Mouse (Mus musculus): ENCODE measurements at regions not wholly inside any gene's neighbourhood (a gene's known extent, or its start where the extent isn't known, plus 50 kb on each side); places are given as distances from the start of the nearest gene placed in this dataset.
"Not testable (repeated sequence)": the region's sequence is repeated elsewhere in the genome, so short reads cannot be mapped to it uniquely, and the experiment has no call there.

DNA sequence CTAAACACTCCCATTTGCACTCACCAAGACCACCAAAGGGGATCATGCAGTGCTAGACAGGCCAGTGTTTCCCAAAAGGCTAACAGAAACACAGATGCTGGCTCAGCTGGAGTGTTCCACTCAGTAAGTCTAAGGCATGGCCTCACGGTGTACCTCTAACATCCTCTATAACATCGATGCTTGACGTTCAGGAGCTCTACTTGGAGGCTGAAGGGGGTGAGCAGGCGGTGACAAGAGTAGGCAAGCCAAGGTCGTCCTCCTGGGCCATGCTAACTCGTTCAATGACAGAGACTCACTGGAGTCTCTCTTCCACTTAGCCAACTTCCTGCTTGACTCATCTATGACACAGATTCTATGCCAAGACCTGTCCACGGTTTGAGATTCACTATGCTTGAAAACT, 105.9 kb upstream of the Fhl2 start:
- DNase-seq (ENCODE audit: low spot score in 2 of 2): no peak

DNA sequence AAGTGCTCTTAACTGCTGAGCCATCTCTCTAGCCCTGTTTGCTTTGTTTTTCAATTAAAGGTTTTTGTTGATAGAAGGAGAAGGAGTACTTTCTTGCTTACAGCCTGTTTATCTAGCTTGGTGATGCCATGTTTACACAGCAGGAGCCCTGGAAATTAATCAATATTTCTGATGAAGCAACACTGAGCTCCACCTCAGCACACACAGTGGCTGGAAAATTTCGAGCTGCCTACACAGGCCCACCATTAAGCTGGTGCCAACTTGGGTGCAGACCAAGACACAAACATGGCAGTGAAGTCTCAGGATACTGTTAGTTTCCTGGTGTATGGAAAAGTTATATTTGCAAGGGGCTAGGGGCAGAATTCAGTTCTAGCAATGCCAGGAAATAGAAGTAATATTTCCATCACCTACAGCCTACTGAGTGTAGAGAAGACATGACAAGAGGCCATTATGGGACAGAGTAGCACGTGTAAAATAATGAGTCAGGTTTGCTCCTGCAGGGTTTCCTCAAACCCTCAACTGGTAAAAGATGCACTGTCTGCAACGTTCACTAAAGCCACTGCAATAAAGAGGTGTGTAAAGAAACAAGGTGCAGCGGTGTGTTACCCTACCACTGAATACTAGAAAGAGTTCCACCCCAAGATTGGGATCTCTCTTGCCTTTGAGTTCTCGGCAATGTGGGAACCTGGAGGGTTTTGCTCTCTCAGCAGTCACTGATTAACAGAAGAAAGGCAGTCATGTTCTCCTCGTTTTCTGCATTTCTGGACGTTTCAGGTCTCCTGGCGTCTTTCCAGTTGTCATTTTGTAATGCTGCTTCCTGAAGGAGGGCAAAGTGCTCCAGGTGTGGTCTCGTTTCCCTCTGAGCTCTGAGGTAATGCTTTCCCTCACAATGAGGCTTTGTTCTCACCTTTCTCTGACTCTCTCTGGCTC, 108.8 kb upstream of the Fhl2 start:
- no peak for DNase-seq (ENCODE audit: low spot score in 2 of 2)

DNA sequence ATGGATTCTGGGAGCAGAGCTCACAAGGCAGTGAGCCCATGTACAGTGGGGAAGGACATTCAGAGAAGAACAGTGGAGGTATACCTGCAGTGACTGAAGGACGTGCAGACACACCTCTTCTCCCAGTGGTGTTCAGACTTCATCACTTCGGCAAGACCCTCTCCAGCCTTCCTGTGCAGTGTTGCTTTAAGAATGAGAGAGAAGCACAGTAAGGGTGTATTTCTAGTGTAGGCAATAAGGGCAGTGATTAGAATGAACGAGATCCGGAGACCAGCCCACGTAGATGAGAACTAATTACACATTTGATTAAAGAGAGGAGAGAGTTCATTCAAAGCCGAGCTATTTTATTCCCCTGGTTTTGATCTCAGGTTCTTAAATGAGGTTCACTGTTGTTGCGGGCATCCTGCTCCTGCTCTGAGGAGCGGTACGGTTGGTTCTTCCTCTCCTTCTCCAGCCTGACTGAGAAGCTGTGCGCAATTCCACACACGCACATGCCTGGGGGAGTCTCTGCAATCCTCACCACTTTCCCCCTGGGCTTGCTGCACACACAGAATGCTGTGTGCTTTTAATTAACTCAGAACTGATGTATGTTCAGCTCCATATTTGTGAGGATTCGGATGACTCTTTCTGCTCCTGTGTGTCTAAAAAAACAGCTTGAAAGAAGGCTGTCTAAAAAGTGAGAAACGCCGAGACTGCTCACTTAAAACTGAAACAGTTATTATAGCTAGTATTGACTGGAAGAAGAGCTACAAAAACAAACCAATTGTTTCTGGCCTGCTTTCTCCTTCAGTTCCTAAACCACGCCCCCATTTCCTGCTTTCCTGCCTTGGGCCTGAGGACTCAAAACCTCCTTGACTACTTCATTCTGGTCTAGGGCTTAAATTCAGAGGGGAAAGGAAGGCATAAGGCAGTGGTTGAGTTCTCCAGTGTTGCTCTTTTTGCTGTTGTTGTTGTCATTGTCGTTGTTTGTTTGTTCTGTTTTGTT, 114.2 kb upstream of the Fhl2 start:
- peak in 1 of 2 experiments; percentile 13 for DNase-seq (ENCODE audit: low spot score in 2 of 2)

DNA sequence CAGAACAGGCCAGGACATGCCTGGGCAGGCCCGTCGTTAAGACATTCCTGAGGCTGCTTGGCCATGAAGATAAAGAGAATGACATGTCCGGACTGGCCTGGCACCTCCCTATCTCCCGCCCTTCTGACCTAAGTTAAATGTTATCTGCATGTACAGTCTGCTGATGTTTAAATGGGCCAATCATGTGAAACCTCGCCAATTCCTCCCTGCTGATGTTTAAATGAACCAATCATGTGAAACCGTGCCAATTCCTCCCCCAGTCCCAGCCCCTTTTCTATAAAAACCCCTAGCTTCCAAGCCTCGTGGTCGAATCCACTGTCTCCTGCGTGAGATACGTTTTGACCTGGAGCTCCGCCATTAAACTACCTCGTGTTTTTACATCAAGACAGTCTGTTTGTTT, 119.5 kb upstream of the Fhl2 start:
- DNase-seq (ENCODE audit: low spot score in 2 of 2): not testable (repeated sequence)

DNA sequence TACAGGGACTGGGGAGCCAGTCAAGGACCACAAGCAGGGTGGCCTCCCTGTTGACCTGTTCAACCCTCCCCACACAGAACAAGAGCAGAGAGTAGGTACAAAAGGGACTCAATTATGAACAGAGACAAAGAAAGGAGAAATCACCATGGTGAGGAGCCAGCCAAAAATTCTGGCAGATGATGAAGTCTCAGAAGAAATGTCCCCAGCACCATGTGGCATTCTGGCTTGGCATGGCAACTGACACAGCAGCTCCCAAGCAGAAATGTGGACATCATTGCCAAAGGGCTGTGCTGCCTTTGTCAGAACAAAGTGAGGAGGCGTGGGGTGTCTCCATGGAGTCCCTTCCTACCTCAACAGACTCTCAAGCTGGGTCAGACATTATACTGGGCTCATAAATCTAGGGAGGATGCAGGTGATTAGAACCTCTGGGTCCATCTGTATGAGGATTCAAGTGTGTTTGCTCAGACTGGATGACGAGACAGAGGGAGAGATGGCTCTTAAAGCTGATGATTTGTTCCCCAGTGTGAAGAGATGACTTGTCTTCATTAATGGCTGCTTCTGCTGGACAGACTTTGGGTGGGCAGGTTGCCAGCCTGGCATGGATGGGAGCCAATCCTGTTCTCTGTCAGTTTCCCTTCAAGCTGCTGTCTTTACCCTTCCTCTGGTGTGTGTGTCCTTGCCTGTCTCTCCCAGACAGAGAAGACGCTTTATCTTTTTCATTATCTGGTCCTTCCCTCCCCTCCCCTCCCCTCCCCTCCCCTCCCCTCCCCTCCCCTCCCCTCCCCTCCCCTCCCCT, 120.5 kb upstream of the Fhl2 start:
- DNase-seq (ENCODE audit: low spot score in 2 of 2): peak; percentile 34 to 62

DNA sequence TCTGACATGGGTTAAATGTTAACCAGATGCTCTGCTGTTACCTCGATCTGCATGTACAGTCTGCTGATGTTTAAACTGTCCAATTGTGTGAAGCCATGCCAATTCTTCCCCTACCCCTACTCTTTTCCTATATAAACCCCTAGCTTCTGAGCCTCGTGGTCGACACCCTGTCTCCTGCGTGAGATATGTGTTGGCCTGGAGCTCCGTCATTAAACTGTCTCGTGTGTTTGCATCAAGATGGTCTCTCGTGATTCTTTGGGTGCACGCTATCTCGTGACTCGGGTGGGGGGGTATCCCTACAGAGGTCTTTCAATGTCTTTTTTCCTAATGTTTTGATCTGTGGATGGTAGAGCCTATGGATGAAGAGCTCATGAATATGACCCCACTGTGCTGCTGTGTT, 110.9 kb upstream of the Nck2 start:
- DNase-seq (ENCODE audit: low spot score in 2 of 2): not testable (repeated sequence)

DNA sequence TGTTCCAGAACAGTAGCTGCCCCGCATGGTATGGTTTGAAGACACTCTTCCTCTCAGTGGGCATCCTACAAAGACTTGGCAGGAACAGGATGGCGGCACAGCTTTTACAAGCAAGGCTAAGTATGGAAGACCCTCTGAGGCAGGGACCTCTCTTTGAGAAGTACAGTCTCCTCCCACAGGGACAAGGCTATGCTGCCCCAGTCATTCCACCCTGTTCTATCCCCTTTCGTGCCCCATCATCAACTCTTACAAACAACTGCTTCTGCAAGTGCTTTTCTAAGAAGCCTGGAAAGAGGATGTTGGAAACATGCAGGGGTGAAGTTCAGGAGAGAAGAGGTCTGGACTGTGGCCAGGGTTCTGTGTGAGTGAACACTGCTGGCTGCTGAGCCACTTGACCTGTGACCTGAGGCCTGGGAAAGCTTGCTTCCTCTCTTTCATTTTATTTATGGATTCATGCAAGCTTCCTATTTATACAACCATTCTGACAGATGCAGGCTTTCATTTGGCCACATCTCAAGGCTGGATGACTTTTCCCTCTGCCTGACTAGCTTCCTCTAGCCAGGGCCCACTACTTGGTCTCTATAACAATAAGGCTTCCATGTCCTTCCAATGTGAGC, 107.1 kb upstream of the Nck2 start:
- no peak for DNase-seq (ENCODE audit: low spot score in 2 of 2)

DNA sequence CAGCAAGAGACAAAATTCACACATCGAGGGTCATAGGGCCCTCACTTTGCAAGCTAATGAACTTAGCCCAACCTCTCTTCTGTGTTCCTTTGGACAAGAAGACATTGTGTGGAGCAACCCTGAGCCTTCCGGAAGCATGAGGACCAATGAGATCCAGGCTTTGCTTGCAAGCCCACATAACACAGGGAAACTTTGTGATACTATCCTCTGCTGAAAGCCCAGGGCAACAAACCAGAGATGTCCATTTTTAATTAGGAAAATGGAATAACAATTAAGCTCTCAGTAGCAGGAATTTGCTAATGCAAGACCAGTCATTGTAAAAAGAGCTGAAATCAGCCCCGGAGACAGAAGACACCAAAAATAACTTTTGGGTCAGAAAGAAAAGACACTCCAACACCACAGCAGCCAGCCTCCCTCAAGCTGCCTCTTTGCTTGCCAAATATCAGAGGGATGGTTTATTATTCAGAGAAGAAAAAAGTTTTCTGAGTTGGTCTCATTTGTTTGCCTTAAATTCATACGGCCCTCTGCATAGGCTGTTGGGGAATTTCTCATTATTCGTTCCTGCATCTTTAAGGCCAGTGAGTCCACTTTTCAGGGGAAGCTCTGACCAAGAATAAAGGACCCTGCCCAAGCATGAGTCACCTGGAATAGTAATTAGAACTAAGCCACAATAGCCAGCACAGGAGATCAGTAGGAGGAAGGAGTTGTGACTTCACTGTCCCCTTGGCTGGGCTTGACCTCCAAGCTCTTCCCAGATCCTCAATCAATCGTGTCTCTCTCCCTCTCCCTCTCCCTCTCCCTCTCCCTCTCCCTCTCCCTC, 106.1 kb upstream of the Nck2 start:
- DNase-seq (ENCODE audit: low spot score in 2 of 2): no peak

DNA sequence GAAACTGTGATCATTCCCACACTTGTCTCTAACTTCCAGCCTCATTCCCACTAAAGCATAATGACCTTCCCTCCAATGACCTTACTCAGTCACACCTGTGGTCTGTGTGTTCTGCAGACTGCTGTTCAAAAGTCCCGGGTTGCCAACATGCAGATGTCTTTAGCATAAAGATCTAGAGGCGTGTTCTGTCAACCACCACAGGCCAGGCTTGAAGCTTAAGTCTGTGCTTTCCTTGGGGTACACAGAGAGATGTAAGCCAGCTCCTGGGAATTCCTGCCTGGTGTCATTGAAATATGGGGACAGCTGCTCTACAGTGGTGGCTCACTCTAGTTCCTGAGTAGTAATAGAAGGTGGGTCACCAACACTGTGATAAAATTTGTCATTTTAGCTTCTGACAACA, 101.5 kb upstream of the Nck2 start:
- no peak for DNase-seq (ENCODE audit: low spot score in 2 of 2)

DNA sequence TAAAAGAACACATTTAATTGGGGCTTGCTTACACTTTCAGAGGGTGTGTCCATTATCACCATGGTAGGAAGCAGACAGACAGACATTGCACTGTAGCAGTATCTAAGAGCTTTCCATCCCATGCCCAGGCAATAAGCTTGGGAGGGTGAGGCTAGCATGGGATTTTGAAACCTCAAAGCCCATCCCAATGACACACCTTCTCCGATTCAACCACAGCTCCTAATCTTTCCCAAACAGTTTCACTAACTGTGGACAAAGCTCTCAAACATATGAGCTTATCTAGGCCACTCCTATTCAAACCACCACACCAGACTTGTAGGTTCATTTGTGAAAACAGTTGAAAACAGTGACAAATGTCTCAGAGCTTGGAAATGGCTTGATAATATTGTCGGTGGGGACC, 101.0 kb upstream of the Nck2 start:
- no peak for DNase-seq (ENCODE audit: low spot score in 2 of 2)

DNA sequence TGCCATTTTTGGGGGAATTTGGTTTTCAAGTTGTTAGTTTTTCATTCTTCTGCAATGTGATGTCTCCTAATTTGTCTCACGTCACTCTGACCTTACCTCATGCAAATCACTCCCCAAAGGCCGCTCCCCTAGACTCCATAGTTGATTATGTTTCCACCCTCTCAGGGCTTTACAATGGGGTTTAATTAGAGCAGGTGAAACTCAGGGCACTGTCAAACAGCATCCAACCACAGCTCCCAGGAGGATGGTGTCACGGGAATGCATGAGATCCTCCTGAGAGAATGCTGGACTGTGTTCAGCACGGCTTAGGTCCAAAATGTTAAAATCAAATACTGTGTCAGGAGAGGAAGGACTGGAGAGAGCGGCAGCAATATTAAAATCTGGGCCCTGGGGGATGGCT, 100.4 kb upstream of the Nck2 start:
- DNase-seq (ENCODE audit: low spot score in 2 of 2): no peak

DNA sequence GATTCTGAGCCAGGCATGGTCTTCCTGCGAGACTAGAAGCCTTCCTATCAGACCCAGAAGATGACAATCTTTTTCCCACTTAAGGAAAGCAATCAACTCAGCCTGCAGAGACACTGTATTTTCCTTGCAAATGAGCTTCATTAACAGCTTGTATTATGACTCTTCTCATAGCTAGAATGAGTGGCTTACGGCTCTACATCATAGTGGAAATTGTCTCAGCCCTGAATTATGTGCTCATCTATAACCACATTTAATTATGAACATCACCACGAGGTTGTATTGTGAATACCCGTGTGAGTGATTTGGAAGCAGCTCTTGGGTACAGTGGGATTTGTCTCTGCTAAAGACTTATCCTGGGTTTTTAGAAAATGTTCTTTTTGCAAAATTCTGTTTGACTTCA, 97.2 kb upstream of the Nck2 start:
- DNase-seq (ENCODE audit: low spot score in 2 of 2): no peak

DNA sequence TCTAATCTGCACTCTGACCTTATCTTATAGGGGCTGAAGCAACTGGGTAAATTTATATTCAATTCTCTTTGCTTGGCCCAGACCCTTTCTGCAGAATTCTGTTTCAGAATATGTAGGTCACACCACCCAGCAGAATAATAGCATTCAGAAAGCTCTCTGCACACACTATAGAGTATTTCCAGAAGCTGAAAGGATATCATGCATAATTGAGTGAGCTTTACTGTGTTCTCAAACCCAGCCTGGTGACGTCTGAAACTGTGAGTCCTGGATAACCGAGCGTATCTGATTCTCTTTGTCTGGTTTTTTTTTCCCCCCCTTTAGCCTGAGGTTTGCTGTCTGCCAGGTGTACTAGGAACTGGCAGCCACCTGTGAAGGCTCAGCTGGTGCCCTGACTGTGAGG, 94.4 kb upstream of the Nck2 start:
- no peak for DNase-seq (ENCODE audit: low spot score in 2 of 2)

DNA sequence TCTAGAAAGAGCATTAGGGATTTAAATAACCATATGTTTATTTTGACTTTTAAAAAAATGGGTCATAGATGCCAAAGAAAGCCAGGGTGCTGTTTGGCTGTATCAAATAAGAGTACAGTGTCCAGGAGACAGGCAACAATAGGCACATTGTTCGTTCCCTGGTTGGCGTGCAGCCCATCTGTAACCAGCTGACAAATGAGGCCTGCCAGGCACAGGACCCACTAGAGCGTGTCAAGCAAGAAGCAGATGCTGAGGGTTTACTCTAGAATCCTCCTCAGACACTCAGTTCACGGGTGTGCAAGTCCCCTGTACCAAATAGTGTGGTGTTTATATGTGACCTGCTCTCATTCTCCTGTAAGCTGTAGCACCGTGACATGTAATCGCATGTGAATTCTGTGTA, 86.2 kb upstream of the Nck2 start:
- peak; percentile 11 to 77 for DNase-seq (ENCODE audit: low spot score in 2 of 2)

DNA sequence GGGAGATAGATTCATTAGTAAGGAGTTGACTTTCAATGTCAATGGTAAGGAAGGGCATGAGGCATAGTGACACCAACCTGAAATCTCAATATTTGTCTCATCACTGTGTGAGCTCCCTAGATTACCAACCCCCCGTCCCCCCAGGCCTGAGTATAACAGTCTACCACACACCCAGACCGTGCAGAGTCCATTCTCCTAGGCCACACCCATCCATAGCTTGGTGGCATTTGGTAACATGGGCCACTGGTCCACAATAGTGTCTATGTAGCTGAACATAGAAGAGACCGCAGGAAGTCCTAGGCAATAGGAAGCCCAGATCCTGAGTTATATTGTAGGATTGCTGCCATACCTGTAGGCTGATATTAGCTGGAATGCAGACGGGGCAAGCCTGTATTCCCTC, 84.7 kb upstream of the Nck2 start:
- no peak for DNase-seq (ENCODE audit: low spot score in 2 of 2)

DNA sequence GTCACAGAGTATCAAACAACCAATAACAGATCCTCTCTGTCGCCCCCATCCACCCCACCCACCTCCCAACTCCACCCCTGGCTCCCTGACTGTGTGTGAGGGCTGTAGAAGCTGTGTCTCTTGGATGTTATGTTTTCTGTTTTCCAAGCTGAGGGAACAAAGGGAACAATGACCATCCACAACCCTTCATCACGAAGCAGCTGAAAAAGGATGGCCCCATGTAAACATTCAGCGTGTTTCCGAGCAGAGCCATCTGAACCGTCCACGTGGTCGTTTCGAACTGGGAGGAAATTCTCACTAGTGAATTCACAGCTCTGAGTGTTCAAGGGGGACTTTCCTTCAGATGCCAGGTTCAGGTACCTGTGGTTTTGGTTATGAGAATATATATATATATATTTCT, 84.1 kb upstream of the Nck2 start:
- no peak for DNase-seq (ENCODE audit: low spot score in 2 of 2)

DNA sequence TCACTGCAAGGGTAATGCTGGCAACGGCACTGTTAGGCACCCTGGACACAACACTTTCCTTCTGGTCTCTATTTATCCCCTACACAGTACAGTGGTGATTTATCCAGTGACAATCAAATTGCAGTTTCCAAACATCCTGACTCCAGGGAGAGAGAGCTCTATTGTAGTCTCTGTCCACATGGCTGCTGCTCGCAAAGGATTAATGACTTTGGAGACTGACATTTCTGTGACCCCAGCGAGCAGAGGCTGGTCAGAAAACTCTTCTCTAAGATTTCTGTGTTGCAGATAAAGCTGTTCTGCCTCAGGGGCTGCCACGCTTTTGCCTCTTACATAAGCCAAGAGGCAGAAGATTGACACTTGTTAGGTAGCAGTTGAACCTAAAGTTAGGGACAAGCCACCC, 83.6 kb upstream of the Nck2 start:
- no peak for DNase-seq (ENCODE audit: low spot score in 2 of 2)

DNA sequence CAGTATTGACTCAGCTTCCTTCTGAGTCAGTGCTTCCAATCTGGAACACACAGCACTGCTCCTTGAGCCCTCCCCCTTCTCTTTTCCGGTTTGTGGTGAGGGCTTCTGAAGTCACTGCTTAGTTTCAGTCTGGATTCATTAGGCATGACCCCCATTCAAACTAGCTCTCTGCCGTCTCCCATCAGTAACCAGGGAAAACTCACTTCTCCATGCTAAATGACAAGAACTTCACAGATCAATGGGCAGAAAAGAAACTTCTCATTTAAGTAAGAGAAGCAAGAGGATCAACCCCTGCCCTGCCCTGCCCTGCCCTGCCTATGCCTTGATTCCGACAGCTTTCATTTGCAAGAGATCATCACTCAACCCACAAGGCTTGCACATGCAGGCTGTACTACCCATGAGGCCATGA, 82.9 kb upstream of the Nck2 start:
- DNase-seq (ENCODE audit: low spot score in 2 of 2): no peak

DNA sequence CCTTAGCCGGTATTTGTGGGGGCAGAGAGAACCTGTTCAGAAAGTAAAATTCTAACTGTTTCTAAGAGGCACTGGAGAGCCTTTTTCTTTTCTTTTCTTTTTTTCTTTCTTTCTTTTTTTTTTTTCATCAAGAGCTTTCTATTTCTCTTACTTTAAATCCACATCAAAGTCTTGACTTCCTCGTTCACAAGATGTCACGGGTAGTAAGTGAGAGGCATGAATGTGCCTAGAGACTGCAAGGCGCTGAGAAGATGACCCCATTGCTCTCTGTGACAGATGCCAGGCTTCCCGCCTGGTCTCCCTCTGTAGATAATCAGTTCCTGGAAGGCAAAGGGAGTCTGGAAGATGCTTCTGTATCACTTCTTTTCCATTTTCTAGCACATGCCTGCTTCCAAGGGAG, 82.2 kb upstream of the Nck2 start:
- DNase-seq (ENCODE audit: low spot score in 2 of 2): no peak

DNA sequence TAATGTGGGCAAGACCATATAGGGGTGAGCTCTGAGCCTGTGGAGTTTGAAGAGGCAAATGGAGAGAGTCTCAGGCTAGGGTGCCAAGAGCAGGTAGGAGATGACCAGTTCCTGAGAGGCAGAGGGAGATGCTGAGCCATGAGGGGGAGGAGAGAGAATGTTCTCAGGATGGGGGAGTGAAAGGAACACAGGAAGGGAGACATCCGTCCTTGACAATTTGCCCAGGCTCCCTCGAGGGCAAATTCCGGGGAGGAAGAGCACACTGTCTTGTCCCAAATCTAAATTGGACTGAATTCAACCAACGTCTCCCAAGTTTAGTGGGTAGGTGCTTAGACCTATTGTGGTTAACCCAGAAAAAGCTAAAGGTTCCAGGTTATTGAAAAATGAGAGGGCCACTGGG, 81.2 kb upstream of the Nck2 start:
- DNase-seq (ENCODE audit: low spot score in 2 of 2): no peak

Data from layer of hippocampus, adult 18-20 months (tissue).